Mouse (Mus musculus) left cerebral cortex, postnatal 36 days (tissue): ENCODE results near the gene Stambpl1. TPM values are rescaled to one million over a fixed set of nuclear protein-coding genes. Genes with fewer than 3 reads are reported as not detected.

ENCODE experiments used
- DNase-seq, 2 experiments: peaks; one replicate each; pipeline ENCODE4 v3.0.0; 2021 to 2022; ENCODE audit warnings: low spot score in 2 of 2, mixed read lengths in 1 of 2
- intact Hi-C: fragments of 180-260 bp; cut with DNase I; formaldehyde crosslinking; loops from one replicate; pipeline ENCODE4 v1.15.1; 2025
- total RNA-seq, 2 experiments: library from RNA; stranded (reverse); gene quantifications; 2 replicates each; pipeline ENCODE4 v1.2.3; 2021

Gene Stambpl1
- 10 to 100 TPM; 18.0 to 18.4 TPM for total RNA-seq

DNA sequence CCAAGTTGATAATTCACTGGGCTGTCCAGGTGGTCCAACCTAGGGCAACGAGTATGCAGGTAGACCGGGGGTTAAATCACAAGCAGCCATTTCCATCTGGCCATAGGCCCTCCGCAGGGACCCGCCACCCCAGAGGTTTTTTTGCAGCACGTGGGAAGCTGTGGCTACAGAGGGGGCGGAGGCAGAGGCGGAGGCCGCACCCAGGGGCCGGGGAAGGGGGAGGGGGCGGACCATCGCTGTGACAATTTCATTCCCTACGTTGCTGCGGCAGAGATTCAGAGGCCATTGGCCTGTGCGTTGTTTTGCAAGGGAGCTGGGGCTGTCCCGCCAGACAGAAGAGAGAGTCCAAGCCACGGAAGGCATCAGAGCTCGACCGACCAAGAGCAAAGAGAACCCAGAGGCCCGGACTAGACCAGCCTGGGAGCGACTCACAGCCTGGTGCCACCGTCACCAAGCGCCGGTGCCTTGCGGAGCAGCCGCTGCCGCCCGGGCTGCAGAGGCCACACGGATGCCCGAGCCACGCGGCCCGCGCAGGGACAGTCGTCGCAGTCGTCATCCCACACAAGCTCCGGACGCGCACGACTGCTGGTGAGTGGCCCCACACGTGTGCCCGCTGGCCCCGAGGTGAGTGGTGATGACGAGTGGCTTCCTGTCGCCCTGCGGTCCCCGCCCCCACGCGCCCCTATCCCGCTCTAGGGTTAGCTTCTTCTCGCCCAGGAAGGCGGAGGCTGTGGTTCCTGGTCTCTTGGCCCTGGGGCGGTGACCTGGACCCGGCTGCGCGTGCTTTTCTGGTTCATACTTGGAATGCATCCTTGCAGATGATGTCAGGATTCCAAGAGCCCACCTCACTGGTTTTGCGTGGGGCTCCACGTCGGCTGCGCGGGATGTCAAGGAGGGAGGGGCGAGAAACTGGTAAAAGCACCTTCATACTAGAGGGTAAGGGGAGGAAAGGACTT lies at the start of gene Stambpl1:
Gene Stambpl1, plus strand, starts transcription at position 222 of the 956 bp plus-strand sequence.
- DNase-seq: peak; percentile 76 to 79
- intact Hi-C loops: loop anchor here (5.0 kb wide), 1 partner anchor 40 kb away; no protein-coding TSS in a partner anchor

DNA sequence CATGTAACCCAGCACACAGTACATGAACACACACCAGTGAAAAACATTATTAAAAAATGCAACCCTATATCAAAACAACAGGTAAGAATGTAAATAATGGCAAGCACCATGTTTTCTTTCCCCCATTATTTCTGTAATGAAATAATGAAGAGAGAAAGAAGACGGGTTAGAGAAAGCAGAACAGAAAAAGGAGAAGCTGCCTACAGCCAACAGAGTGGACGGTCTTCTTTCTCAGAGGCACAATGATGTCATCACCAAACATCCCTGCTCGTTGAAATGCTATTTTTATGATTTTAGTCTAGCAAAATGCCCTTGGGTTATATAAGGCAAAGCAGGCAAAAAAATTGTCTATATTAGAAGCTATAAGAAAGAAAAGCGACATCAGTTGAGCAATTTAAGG lies 43.6 kb upstream of the Stambpl1 start:
- intact Hi-C loops: loop anchor here (10.0 kb wide), 1 partner anchor 96 kb away; no protein-coding TSS in a partner anchor
- DNase-seq: no peak

DNA sequence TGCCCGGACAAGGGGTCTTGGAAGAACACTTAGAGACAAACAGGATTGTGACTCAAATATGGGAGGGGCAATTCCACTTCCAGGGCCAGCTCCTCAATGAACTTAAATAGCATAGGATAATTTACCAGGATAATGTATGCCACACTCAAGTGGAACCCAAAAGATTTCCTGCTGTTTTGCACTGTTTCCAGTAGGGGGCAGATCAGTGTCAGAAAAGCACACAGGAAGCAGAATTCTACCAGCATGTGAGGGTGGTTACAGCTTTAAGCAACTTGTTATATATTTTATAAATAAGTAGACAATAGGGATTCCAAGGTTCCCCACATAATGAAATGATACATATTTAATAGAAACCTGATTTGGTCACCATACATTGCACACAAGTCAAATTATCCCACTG lies 40.1 kb upstream of the Stambpl1 start:
- intact Hi-C loops: no loop called here
- DNase-seq: no peak

DNA sequence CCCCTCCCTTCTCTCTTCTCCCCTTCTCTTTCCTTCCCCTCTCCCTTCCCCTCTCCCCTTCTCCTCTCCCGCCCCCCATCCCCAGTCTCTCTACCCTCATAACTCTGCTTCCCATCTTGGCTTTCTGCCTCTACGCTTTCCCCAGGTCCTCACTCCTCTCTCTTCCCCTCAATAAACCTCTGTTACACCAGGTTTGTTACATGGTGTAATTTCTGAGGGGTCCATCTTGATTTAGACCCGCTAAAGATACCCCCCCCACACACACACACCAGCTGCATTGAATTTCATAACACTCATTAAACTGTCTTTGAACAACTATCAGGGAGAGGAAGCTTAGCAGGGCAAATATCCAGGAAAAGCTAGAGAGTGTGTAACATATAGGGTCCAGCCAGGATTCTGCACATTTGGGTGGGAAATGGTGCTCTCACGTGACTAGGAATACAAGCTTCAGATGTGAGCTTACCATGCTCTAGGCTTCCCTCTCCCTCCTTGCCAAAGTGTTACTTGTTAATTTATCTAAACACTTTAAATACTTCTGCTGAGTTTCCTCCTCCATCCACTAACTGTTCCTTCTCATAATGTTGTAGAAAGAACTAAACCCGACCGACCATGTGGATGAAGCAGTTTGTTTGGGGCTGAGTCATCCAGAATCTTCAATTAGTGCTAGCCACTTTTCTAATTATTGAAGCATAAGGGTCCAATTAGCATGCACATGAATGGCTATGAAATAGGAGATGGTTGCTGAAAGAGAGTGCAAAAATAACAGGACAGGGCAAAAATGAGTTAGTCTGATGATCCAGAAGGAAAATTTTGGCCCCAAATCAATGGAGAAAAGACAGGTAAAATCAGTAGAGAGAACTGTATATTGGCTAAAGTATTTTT lies 38.5 kb upstream of the Stambpl1 start:
- no peak for DNase-seq
- intact Hi-C loops: no loop called here

DNA sequence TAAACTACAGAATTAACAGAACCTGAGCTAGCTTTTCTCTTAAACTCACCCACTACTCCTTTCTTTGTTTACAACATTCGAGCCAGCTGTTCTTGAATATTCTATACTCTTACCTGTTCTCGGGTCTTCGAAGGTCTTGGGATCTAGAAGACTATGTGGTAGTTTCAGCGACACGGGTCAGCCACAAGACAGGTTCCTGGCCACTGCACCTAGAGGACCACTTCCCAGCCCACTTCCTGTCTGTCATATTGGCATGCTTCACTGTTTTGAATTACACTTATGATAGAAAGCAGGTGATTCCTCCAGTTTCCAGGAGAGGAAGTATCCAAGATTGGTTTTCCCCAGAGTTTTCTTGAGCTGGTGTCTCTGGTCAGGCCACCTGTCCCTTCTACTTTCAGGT lies 29.3 kb upstream of the Stambpl1 start:
- intact Hi-C loops: no loop called here
- no peak for DNase-seq

DNA sequence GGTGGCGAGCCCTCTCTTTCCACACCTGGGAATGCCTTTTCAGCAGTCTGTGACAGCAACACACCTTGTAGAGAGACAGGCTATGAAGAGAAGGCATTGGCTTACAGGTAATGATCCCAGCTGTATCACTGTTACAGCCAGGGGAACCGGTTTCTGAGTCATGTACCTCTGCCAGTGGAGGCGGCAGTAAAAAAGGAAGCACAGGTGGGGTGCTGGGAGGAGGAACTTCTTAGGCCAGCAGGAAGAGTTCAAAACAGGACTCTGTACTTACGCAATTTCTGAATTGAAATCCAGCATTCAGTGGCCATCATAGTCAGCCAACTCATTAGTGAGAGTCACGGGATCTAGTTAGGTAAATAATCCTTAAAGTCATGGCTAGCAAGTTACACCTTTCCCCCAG lies 26.1 kb upstream of the Stambpl1 start, which contains the start of gene Ankrd22:
Gene Ankrd22, minus strand, starts transcription at position 163 of the 400 bp plus-strand sequence.
- no peak for DNase-seq
- intact Hi-C loops: no loop called here

DNA sequence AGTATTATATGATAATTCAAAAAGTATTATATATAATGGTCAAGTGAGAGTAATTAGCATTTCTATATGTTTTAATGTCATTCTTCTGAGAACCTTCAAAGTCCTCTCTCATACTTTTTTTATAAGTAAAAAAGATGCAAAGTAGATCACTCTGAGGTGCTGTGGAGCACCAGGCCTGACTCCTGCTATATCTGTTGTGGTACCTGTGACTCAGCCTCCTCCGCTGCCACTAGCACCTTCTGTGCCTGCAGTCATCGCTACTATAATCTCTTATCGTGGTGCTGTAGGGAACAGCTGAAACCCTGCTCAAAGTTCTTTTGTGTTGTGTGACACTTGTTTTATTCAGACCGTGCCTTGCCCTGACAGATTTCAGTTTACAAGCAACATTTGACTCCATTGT lies 25.6 kb upstream of the Stambpl1 start:
- intact Hi-C loops: no loop called here
- no peak for DNase-seq

DNA sequence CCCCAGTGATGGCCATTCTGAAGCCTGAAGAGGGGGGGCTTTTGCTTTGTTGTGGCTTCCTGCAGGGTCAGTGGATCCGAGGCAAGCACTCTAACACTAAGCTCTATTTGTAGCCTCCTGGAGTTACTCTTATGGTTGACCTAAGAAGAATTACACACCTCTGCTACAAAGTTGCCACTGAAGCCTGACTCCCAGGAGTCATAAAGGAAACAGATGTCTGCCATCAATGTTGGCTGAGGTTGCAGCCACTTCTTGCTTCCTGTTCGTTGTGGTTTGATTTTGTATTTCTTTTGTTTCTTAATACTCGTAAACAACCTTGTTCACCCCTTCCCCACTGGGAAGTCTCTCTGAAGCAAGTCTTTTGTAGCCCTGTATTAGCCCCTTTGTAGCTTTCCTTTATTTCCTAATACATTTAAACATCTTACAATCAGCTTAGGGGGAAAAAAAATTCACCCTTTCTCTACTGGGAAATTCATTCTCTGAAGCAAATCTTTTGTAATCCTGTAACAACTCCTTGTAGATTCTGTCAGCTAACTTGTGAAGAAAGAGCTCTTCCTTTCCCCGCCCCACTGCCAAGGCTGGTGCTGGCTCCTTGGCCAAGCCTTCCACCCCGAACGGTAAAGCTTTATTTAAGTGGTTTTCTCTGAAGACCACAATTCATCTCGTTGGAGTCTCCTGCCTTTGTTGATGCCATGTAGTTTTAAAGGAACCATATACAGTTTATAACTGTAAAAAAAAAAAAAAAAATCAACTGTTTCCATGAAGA lies 23.9 kb upstream of the Stambpl1 start:
- intact Hi-C loops: no loop called here
- no peak for DNase-seq

DNA sequence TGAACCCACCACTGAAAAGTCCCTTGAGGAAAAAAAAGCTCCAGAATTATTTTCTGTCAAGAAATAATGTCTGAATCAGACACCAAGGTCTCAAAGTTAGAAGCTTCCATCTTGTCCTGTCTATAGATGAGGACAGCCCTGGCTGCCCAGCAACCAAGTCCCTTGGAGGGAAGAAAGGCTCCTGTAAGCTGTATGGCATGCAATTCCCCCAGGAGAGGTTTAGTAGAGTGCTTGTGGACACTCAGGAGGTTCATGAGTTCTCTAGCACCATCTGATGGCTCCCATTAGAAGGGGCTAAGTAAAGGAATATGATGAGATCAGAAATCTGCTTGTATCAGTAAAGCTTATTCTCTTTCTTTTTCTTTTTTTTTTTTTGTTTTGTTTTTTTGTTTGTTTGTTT lies 22.9 kb upstream of the Stambpl1 start:
- DNase-seq: no peak
- intact Hi-C loops: no loop called here

DNA sequence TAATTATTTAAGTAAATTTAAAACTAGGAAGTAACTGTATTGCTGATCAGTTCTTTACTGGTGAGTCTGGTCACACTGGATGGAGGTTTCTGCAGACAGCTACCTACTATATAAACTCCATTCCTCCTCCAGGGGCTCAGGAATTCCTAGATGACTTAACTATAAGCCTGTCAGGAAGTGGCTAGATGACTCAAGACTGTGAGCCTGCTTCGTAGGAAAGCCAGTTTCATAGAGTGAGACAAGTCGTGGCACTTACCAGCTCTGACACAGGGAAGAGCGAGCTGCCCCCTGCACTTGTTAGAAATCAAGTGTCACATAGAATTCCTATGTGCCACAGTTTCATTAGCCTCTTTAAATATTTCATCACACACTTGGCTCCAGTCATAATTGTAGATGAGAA lies 20.9 kb upstream of the Stambpl1 start:
- DNase-seq: no peak
- intact Hi-C loops: no loop called here

DNA sequence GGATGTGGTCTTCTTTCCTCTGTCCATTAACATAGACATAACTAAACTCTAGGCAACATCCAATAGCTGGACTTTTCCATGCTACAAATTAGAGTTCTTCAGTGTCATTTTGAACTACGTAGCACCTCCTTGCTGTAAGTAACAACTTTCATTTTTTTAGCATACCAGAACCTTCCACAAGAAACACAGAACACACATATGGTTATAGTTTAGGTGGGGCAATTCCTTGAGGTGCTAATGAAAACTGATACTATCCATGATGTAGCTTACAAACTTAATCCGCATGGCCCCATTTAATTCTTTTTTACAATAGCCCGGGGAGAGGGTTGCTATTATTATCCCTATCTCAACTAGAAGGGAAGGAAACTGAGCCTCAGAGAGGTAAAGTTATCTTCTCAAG lies 18.0 kb upstream of the Stambpl1 start:
- no peak for DNase-seq
- intact Hi-C loops: no loop called here

DNA sequence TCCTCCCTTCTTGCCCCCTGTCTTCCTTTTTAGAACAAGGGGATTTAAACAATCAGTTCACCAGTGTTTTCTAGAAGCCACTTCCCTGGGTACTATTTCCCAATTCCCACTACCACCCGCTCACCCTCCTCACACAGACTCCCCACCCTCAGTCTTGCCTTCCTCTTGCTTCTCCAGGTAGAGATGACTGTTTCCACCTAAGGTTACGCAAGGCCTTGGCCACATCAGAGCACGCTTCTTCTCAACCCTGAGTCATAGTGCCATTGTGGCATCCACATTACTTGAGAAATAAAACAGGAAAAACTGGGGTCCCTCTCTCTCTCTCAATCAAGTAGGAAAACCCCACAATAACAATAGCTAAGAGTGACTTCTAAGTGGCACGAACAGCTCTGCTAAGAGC lies 12.9 kb upstream of the Stambpl1 start:
- intact Hi-C loops: no loop called here
- no peak for DNase-seq

DNA sequence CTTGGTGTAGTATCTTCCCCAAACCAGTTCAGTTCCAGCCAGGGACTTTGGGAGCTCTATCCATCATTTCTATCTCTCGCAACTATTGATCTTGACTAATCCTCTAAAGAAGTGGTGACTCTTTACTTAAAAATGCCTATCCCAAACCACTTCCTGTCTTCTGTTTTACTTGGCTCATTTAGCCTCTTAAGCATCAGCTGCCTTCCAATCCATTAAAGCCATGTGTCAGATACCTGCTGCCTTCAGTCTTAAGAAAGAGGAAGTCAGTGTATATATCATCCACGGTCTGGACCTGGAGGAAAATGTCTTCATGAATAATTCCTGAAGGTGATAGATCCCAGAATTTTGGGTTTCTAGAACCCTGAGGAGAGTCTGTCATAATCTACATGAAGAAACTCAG lies 11.7 kb upstream of the Stambpl1 start:
- DNase-seq: no peak
- intact Hi-C loops: no loop called here

DNA sequence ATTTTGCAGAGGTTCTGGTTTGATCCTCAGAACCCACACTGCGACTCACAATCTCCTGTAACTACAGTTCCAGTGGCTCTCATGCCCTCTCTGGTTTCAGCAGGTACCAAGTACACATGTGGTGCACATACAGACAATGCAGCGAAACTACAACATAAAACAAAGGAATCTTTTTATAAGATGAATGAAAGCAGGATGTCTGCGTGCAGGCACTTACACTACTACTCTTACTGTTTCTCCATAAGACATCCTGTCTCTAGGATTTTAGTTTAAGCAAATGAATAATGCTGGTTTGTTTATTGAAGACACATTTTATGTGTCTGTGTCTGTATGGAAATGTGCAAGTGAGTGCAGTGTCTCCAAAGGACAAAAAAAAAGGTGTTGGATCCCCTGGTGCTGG lies 10.8 kb upstream of the Stambpl1 start:
- DNase-seq: no peak
- intact Hi-C loops: no loop called here

DNA sequence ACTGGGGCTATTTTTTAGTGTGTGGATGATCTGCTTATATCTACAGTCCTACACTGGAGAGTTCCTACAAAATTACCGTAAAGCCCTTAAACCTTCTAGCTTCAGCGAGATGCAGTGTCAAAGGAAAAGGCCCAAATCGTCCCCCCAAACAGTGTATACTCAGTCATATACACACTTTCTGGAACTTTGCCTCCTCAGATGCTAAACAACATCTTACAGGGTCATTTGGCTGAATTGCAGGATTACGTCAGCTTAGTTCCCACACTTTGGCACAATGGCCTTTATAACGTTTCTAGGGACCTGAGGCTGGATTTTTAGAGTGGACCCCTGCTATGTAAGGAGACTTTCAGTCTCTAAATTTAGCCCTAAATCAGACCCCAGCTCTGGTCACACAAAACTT lies 9.5 kb upstream of the Stambpl1 start:
- intact Hi-C loops: no loop called here

DNA sequence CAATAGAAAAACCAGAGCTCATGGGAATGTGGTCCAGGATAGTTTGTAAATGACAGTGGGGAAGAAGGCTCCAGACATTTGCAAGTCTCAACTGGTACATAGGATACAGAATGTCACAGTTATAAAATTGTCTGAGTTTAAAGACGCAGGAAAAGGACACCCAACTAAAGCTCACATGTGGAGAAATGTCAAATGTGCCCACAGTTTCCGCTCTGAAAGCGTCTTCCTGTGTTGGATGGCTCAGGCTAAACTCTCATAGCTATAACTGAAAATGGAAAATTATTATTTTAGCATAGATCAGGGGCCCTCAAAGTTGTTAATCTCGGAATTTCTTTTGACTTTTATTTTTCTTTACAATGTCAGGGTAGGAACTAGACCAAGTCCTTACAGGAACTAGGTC lies 5.2 kb upstream of the Stambpl1 start:
- DNase-seq: no peak
- intact Hi-C loops: no loop called here

More for the DNA sequence above, 9.5 kb upstream of the Stambpl1 start:
- DNase-seq: no peak

DNA sequence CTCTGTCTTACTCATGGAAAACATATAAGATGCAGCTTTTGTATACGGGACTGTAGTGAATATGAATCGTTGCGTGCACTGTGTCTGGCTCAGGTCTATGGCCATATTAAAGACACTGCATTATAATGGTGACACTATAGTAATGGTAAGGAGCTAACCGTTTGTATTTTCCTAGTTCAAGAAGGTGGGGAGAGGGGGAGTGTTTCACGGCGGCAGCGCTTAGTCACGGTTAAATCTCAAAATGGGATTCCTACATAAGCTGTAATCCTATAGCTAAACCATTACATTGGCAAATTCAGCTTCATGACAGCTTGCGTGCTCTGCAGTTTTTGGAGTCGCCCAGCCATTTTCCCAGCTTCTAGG lies 403 bp upstream of the Stambpl1 start:
- intact Hi-C loops: loop anchor here (5.0 kb wide), 1 partner anchor 41 kb away; no protein-coding TSS in a partner anchor
- peak in 1 of 2 experiments; percentile 62 for DNase-seq

DNA sequence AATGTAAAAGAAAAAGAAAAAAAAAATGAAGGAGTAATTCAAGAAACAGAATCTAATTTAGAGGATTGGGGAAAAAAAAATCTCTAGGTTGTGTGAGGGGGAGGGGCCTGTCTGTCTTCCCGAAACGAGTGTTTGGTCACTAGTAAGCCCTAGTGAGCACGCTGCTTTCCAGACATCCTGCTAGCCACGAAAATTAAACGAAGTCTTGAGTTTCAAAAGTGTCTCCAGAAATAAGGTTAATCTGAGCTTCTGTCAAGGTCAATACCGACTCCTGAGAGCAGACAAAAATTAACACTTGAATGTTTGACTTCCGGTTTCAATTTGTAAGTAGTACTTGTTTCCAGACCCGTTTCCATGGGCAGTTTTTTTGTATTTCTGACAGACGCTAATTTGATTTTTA lies 1.1 kb downstream of the Stambpl1 start:
- DNase-seq: peak in 1 of 2 experiments; percentile 10
- intact Hi-C loops: loop anchor here (5.0 kb wide), 1 partner anchor 39 kb away; no protein-coding TSS in a partner anchor

DNA sequence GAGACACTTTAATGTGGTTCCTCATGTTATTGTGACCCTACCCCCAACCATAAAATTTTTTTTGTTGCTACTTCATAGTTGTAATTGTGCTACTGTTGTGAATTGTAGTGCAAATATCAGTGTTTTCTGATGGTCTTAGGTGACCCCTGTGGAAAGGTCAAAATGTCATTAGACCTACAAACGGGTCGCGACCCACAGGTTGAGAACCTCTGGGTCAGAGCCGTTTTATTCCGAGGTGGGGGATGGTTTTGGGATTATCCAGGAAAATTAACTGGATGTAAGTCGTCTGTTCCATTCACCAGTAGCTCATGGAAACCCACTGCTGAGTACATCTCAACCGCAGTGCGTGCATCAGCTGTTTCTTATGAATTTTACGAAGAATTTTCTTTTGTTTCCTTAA lies 1.7 kb downstream of the Stambpl1 start:
- no peak for DNase-seq
- intact Hi-C loops: loop anchor here (5.0 kb wide), 1 partner anchor 39 kb away; no protein-coding TSS in a partner anchor
